Mouse (Mus musculus): Measurements from ENCODE around the gene 1700086D15Rik. TPM values are rescaled to one million over a fixed set of nuclear protein-coding genes. Genes with fewer than 3 reads are reported as not detected.

Gene 1700086D15Rik
- total RNA-seq, 2 experiments from 2014 or later: 0.52 TPM; not detected in 1

DNA sequence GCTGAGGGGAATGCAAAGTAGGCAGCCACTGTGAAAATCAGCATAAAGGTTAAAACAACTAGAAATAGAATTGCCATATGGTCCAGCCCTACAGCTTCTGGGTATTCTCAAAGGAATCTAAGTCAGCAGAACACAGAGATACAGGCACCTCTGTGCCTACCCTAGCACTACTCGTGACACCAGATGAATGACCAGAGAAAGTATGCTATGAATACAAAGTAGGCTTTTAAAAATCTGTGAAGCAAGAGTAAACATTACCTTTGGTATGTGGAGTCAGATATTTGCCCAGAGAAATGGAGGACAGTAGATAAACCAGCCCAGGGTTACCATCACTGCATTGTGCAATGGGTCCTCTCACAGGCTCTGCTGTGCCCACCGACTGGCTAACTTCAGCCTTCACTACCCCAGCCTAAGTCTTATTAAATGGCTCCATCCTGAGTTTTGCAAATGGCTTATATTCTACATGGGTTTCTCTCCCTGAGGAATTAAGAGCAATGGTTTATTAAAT, 22.5 kb downstream of the 1700086D15Rik start:
- no peak for DNase-seq (ENCODE audit: low spot score in 2 of 2)

GRCm38 (mm10) chr11:65135251-65135739, 24.4 kb downstream of the 1700086D15Rik start:
- no peak for DNase-seq (ENCODE audit: low spot score in 2 of 2)

- no peak for DNase-seq (ENCODE audit: low spot score in 2 of 2)
These were observed 26.0 kb downstream of the 1700086D15Rik start for GRCm38 (mm10) chr11:65133661-65134060.

GRCm38 (mm10) chr11:65129110-65129509, 30.6 kb downstream of the 1700086D15Rik start:
- no peak for DNase-seq (ENCODE audit: low spot score in 2 of 2)

GRCm38 (mm10) chr11:65128666-65129065, 31.0 kb downstream of the 1700086D15Rik start:
- DNase-seq (ENCODE audit: low spot score in 2 of 2): no peak

DNA sequence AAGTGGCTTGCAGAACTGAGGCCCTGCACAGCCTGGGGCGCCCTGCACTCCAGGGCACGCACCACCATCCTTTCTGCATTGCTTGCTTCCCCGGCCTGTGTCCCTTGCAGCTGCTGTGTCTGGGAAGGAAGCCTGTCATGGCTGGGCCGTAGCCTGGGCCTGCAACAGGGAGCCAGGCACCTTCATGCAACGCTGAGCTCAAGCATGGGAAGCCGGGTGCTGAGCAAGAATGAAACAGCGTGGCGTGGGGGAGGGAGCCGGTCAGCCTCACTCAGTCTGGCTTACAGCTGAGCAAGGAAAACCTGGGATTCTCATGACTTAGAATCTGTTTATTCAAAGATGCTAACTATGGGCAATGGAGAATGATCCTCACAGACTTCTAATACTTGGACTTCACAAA, 33.1 kb downstream of the 1700086D15Rik start:
- DNase-seq (ENCODE audit: low spot score in 2 of 2): peak in 1 of 2 experiments; percentile 30

- DNase-seq (ENCODE audit: low spot score in 2 of 2): peak in 1 of 2 experiments; percentile 27
These were observed 34.7 kb downstream of the 1700086D15Rik start for GRCm38 (mm10) chr11:65124913-65125418.

GRCm38 (mm10) chr11:65120276-65120675, 39.4 kb downstream of the 1700086D15Rik start:
- no peak for DNase-seq (ENCODE audit: low spot score in 2 of 2)

GRCm38 (mm10) chr11:65115811-65116210, 43.9 kb downstream of the 1700086D15Rik start:
- no peak for DNase-seq (ENCODE audit: low spot score in 2 of 2)

DNA sequence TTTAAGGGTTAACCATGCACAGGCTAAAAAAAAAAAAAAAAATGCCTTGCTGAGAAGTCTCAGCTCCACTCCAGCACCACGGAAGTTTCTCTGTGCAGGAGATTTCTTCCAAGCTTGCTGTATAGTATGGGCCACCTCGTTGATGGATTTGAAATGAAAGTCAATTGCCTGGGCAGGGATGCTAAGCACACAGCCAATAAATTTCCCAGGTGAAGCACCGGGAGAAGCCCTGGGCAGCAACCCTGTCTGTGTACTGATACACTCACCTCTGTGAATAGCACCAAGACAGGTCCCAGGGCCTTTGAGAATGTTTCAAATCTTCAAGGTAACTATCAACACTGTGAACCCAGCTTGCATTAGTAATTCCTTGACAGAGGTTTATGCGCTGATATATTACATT, 47.6 kb downstream of the 1700086D15Rik start:
- DNase-seq (ENCODE audit: low spot score in 2 of 2): no peak

DNA sequence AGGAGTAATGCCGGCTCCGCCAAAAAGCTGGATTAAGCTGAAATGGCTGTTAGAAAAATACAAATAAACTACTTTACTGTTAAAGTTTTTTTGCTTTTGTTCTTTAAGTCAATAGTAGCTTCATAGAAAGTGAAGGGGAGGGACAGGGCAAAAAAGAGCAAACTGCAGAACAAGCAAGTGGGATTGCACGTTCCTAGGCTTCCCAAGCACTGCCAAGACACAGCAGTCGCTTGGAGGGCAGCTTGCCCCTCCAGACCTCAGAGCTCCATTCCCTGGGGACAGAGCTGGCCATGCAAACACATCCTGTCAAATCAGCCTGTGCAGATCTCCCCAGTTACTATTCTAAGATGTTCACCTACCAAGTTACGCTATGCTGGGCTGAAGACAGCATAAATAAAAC, 48.0 kb downstream of the 1700086D15Rik start:
- no peak for DNase-seq (ENCODE audit: low spot score in 2 of 2)

DNA sequence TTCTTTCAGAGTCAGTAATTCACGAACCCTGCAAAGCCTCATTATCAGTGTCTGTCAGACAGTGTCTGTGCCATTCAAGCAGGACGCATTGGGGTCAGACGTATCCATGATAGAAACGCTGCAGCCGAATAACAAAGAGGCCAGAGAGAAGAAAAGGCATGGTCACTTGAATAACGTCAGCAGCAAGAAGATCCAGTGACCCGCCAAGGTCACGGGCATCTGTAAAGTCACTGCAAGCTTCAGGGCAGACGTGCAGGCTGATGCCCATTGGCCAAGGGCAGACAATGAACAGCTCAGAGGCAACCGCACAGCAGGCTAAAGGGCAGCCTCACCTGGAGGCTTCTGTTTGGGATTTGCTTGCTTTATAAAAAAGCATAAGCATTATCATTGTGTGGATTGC, 49.6 kb downstream of the 1700086D15Rik start:
- no peak for DNase-seq (ENCODE audit: low spot score in 2 of 2)

- no peak for DNase-seq (ENCODE audit: low spot score in 2 of 2)
These were observed 51.9 kb downstream of the 1700086D15Rik start for GRCm38 (mm10) chr11:65107734-65108171.

DNA sequence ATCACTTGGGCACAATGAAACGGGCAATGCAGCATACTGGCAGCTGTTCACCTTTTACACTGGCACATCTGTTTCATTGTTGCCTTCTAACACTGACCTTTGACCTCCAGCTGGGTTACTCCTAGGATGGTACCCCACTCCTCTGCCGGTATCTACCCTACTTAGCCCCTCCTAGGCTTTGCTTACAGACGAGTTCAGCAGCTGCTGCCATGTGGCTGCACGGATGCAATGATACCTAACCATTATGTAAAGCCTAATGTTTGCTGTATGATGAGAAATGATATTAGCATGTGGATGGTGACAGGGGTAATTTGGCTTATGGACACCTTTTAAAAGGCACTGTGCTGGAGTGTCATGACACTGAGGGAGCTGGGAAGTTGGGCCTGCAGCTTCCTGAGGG, 52.5 kb downstream of the 1700086D15Rik start:
- DNase-seq (ENCODE audit: low spot score in 2 of 2): no peak

DNA sequence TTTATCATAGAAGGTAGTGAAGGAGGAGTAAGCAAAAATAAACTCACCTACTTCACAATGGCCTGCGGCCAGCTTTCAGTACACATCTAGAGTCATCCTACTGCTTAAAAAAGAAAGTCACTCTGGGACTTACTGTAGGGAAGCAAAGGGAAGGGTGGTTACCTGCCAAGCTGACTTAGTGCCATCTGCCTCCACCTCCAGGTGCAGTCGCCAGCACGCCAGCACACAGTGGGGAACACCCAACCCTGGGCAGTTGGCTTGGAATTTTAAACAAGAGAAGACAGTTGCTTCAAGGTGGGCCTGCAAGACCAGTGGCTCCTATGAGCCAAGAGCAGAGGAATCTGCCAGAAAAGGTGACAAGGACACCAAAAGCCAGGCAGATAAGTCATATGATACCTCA, 55.6 kb downstream of the 1700086D15Rik start:
- no peak for DNase-seq (ENCODE audit: low spot score in 2 of 2)

Other genes starting within 250 kb of the 1700086D15Rik start
- 10 to 100 TPM; 18.2 to 20.1 TPM for gene Elac2, start 180.9 kb downstream of the 1700086D15Rik start, total RNA-seq (2021)
- gene Arhgap44, start 3.1 kb upstream of the 1700086D15Rik start, total RNA-seq (2021): 1 to 10 TPM; 8.2 to 8.3 TPM
- 1 to 10 TPM; 3.1 to 3.8 TPM for gene Myocd, start 110.1 kb upstream of the 1700086D15Rik start, total RNA-seq (2021)

Measured in gastrocnemius, postnatal 4 days (tissue).